Mouse (Mus musculus) heart, embryonic 14.5 days (tissue): Measurements from ENCODE around the gene Trim10. TPM values are rescaled to one million over a fixed set of nuclear protein-coding genes. Genes with fewer than 3 reads are reported as not detected.
"Not testable (repeated sequence)": the region's sequence is repeated elsewhere in the genome, so short reads cannot be mapped to it uniquely, and the experiment has no call there.

Experiments
- ATAC-seq: fragments of 200-750 bp; cut with Nextera tagmentation; 2 replicates; pipeline ENCODE4 v1.8.0; 2017; ENCODE audit warnings: low read depth, moderate TSS enrichment; ENCODE audit not compliant: insufficient number of reproducible peaks, insufficient read depth, low FRiP score
- H3K27ac ChIP-seq, 2 experiments: fragments of 200-500 bp in 1 of 2; fragments of 300-500 bp in 1 of 2; sonication (generic) in 1 of 2; replicated peaks in 1 of 2; 2 replicates each; pipeline ENCODE4 v1.5.1; 2012 to 2014; ENCODE audit warnings: low read depth in 2 of 2, low read length in 2 of 2, control low read depth in 1 of 2, mild to moderate bottlenecking in 1 of 2, mixed read lengths in 1 of 2; ENCODE audit not compliant: control insufficient read depth in 1 of 2, insufficient read depth in 1 of 2
- H3K27me3 ChIP-seq: fragments of 300-500 bp; sonication (generic); 2 replicates; pipeline ENCODE4 v1.6.1; 2014; ENCODE audit warnings: mild to moderate bottlenecking, low read length, control low read depth; ENCODE audit not compliant: control insufficient read depth, insufficient read depth
- H3K36me3 ChIP-seq: fragments of 300-500 bp; sonication (generic); 2 replicates; pipeline ENCODE4 v1.6.1; 2014; ENCODE audit warnings: mild to moderate bottlenecking, control low read depth, low read length, mixed read lengths; ENCODE audit not compliant: control insufficient read depth, insufficient read depth
- H3K4me1 ChIP-seq, 2 experiments: fragments of 200-500 bp in 1 of 2; fragments of 300-500 bp in 1 of 2; sonication (generic) in 1 of 2; 2 replicates each; pipeline ENCODE4 v1.6.1; 2012 to 2014; ENCODE audit warnings: low read length in 2 of 2, control low read depth in 1 of 2, mixed read lengths in 1 of 2; ENCODE audit not compliant: control insufficient read depth in 2 of 2, insufficient read depth in 2 of 2
- H3K4me2 ChIP-seq: fragments of 300-500 bp; sonication (generic); 2 replicates; pipeline ENCODE4 v1.6.1; 2014; ENCODE audit warnings: mild to moderate bottlenecking, low read length
- H3K4me3 ChIP-seq, 2 experiments: fragments of 200-500 bp in 1 of 2; fragments of 300-500 bp in 1 of 2; sonication (generic) in 1 of 2; 2 replicates each; pipeline ENCODE4 v1.5.1; 2012 to 2014; ENCODE audit warnings: low read length in 2 of 2, mild to moderate bottlenecking in 2 of 2, control low read depth in 1 of 2, low read depth in 1 of 2, moderate library complexity in 1 of 2; ENCODE audit not compliant: control insufficient read depth in 1 of 2, insufficient read depth in 1 of 2
- H3K9ac ChIP-seq: fragments of 300-500 bp; sonication (generic); 2 replicates; pipeline ENCODE4 v1.6.1; 2014; ENCODE audit warnings: mild to moderate bottlenecking, low read length
- H3K9me3 ChIP-seq: fragments of 300-500 bp; sonication (generic); 2 replicates; pipeline ENCODE4 v1.6.1; 2016; ENCODE audit warnings: low read length, control low read depth; ENCODE audit not compliant: control insufficient read depth
- WGBS: fragments of 180-500 bp; shearing (Covaris S2); extraction: QIAGEN DNeasy Blood & Tissue Kit; methylation state at CpG from one replicate; pipeline ENCODE4 v1.1.7; 2014; 5-methylcytosine and 5-hydroxymethylcytosine counted together
- polyA plus RNA-seq: library from polyadenylated mRNA; unstranded; fragments of >200 nt; fragmentation: Nextera tagmentation; extraction: Ambion mirVana; gene quantifications from 2 replicates; pipeline ENCODE4 v1.2.1, GENCODE M21; 2014

The Trim10 gene
- 4.7 and 6.8 TPM in 2 replicates for polyA plus RNA-seq

- Histone ChIP-seq H3K27me3 (peaks cover 28% of the 10 kb centered on the region), H3K4me3 (peak within 1 kb of the TSS in 1 of 2 experiments; percentile 8; a peak in 2 of 4 replicates), H3K36me3 (no peaks in the 10 kb centered on the region), H3K9ac (no peak within 1 kb of the TSS), H3K4me2 (peak within 1 kb of the TSS; percentile 34), H3K4me1 (peaks cover 2 to 7% of the 10 kb centered on the region in 2 experiments; a peak in 1 of 4 replicates), H3K27ac (no peak within 1 kb of the TSS), H3K9me3 (no peaks in the 10 kb centered on the region)
- ATAC-seq: no peak
- WGBS: 65% methylated on average over 4 of the region's 4 CpGs
Observed at GRCm38 (mm10) chr17:36869284-36869954, at the start of gene Trim10. TSS of gene Trim10 (plus strand) at chr17:36869574.

GRCm38 (mm10) chr17:36824005-36824404, 45.4 kb upstream of the Trim10 start:
- no peaks in the 10 kb centered on the region for H3K27me3 ChIP-seq
- H3K4me2 ChIP-seq: no peak overlapping the region
- H3K9me3 ChIP-seq: no peaks in the 10 kb centered on the region
- no peak overlapping the region for H3K4me3 ChIP-seq
- no peak overlapping the region for H3K27ac ChIP-seq
- no peaks in the 10 kb centered on the region for H3K36me3 ChIP-seq
- H3K4me1 ChIP-seq: no peaks in the 10 kb centered on the region
- no peak; the same call in 1 of the 2 replicates for ATAC-seq
- no peak overlapping the region for H3K9ac ChIP-seq

GRCm38 (mm10) chr17:36825525-36825924, 43.8 kb upstream of the Trim10 start:
- no peak overlapping the region for H3K27ac ChIP-seq

GRCm38 (mm10) chr17:36826002-36826401, 43.4 kb upstream of the Trim10 start:
- ATAC-seq, H3K9me3 ChIP-seq, H3K4me1 ChIP-seq, H3K36me3 ChIP-seq, H3K27ac ChIP-seq, H3K27me3 ChIP-seq, H3K4me2 ChIP-seq, H3K9ac ChIP-seq, H3K4me3 ChIP-seq: not testable (repeated sequence)
- 18% methylated on average over 5 of the region's 5 CpGs for WGBS

More at GRCm38 (mm10) chr17:36825525-36825924, 43.8 kb upstream of the Trim10 start:
- Histone ChIP-seq H3K4me1 (no peaks in the 10 kb centered on the region), H3K36me3 (no peaks in the 10 kb centered on the region), H3K27me3 (peaks cover 4% of the 10 kb centered on the region; the same call in 1 of the 2 replicates), H3K4me3 (no peak overlapping the region), H3K4me2 (no peak overlapping the region), H3K9ac (no peak overlapping the region), H3K9me3 (no peaks in the 10 kb centered on the region)
- WGBS: 23% methylated on average over 4 of the region's 4 CpGs
- no peak for ATAC-seq

GRCm38 (mm10) chr17:36828488-36828887, 40.9 kb upstream of the Trim10 start:
- H3K9me3 ChIP-seq: no peaks in the 10 kb centered on the region
- H3K4me2 ChIP-seq: no peak overlapping the region
- H3K4me1 ChIP-seq: no peaks in the 10 kb centered on the region
- no peaks in the 10 kb centered on the region for H3K36me3 ChIP-seq
- peaks cover 4% of the 10 kb centered on the region; the same call in 1 of the 2 replicates for H3K27me3 ChIP-seq
- H3K4me3 ChIP-seq: no peak overlapping the region
- WGBS: 74% methylated on average over 2 of the region's 2 CpGs
- ATAC-seq: no peak
- H3K9ac ChIP-seq: no peak overlapping the region
- H3K27ac ChIP-seq: no peak overlapping the region

GRCm38 (mm10) chr17:36830470-36830869, 38.9 kb upstream of the Trim10 start:
- Histone ChIP-seq H3K4me1 (no peaks in the 10 kb centered on the region), H3K4me3 (no peak overlapping the region), H3K9me3 (no peaks in the 10 kb centered on the region), H3K4me2 (no peak overlapping the region), H3K27me3 (peaks cover 4% of the 10 kb centered on the region; the same call in 1 of the 2 replicates), H3K9ac (no peak overlapping the region), H3K36me3 (no peaks in the 10 kb centered on the region), H3K27ac (no peak overlapping the region)
- WGBS: 58% methylated on average over 3 of the region's 3 CpGs
- no peak for ATAC-seq

GRCm38 (mm10) chr17:36832694-36833093, 36.7 kb upstream of the Trim10 start:
- Histone ChIP-seq H3K4me1 (peaks cover 6 to 8% of the 10 kb centered on the region in 2 experiments; a peak in 3 of 4 replicates), H3K4me3 (no peak overlapping the region), H3K9me3 (no peaks in the 10 kb centered on the region), H3K36me3 (no peaks in the 10 kb centered on the region), H3K9ac (no peak overlapping the region), H3K27ac (no peak overlapping the region), H3K4me2 (no peak overlapping the region), H3K27me3 (peaks cover 4% of the 10 kb centered on the region; the same call in 1 of the 2 replicates)
- no peak for ATAC-seq
- 49% methylated on average over 4 of the region's 4 CpGs for WGBS
